Mouse (Mus musculus): ENCODE results near the gene Ttc24. TPM values are rescaled to one million over a fixed set of nuclear protein-coding genes. Genes with fewer than 3 reads are reported as not detected.

Gene Ttc24
- total and polyA plus RNA-seq, 3 experiments, result not detected

DNA sequence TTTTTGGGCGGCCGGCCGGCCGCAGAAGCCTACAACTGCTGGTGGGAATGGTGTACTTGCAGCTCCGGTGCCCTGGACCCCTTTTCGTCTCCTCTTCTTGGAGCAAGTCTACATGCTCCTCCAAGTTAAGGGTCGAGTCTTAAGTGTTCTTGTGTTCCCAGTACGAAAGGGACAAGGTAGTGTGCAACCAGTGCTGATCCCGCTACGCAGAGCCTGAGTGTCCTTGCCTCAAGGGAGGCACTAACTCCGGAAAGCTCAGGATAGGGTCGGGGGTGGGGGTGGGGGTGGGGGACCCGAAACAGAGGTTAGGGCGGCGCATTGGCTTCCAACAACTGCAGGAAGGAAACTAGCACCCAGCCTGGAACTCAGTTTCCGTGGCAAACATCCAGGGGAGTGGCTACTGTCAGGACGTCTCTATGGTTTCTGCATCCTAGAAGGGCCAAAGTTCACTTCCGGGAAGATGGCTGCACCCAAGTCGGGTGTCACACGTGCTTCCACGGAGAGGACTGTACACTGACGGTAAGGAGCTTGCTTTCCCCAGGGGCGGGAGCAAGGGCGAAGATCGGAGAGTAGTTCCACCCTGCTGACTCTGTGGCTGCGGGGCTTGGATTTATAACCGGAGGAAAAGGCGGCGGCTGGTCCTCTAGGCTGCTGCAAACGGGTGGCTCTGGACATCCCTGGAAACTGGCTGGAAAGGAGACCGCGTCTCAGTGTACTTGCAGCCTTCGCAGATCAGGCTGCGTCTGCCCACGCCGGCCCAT is 35.3 kb downstream of the Ttc24 start, which contains the start of gene Gpatch4:
Gene Gpatch4, plus strand, starts transcription at position 448 of the 761 bp plus-strand sequence.
- TF ChIP-seq TCF12 (IDR thresholded peaks at IDR 0.05; ENCODE audit: low read depth, low read length), result peak; percentile 78
- TF ChIP-seq NELFE (IDR thresholded peaks at IDR 0.05; ENCODE audit: low read depth, low read length), result peak; percentile 84
- peak; percentile 100 for TF ChIP-seq MYC (IDR thresholded peaks at IDR 0.05; ENCODE audit: low read depth, low read length)
- no peak for TF ChIP-seq CHD2 (IDR thresholded peaks at IDR 0.05; ENCODE audit: low read length)
- peak; percentile 89 for TF ChIP-seq HCFC1 (IDR thresholded peaks at IDR 0.05; ENCODE audit: low read depth, low read length)
- no peak for TF ChIP-seq UBTF (IDR thresholded peaks at IDR 0.05; ENCODE audit: low read depth, low read length)
- TF ChIP-seq NRF1 (IDR thresholded peaks at IDR 0.05; ENCODE audit: low read depth, low read length), result peak; percentile 60
- peak; percentile 39; the same call in 1 of the 2 replicates for TF ChIP-seq MEF2A (IDR thresholded peaks at IDR 0.05; ENCODE audit: borderline replicate concordance, low read depth, low read length)
- peak; percentile 100 for TF ChIP-seq SIN3A (IDR thresholded peaks at IDR 0.05; ENCODE audit: low read length)
- TF ChIP-seq EP300 (IDR thresholded peaks at IDR 0.05; ENCODE audit: low read length), result no peak
- peak; percentile 100 for TF ChIP-seq MAX (IDR thresholded peaks at IDR 0.05; ENCODE audit: low read length)
- TF ChIP-seq ELF1 (IDR thresholded peaks at IDR 0.05; ENCODE audit: low read depth, low read length), result peak; percentile 95
- peak; percentile 100 for TF ChIP-seq MXI1 (IDR thresholded peaks at IDR 0.05; ENCODE audit: low read depth, low read length)
- peak; percentile 92 for TF ChIP-seq TBP (conservative IDR thresholded peaks at IDR 0.05; ENCODE audit: low read depth, low read length)
- TF ChIP-seq ZKSCAN1 (IDR thresholded peaks at IDR 0.05; ENCODE audit: borderline replicate concordance, low read depth, low read length), result no peak
- no peak for TF ChIP-seq MAFK (IDR thresholded peaks at IDR 0.05; ENCODE audit: insufficient replicate concordance, low read length)
- TF ChIP-seq POLR2AphosphoS2 (IDR thresholded peaks at IDR 0.05; ENCODE audit: low read depth, low read length), result peak; percentile 78
- no peak for TF ChIP-seq IRF4 (IDR thresholded peaks at IDR 0.05; ENCODE audit: low read depth, low read length)
- no peak for TF ChIP-seq SMC3 (IDR thresholded peaks at IDR 0.05; ENCODE audit: low read depth, low read length)
- no peak for TF ChIP-seq USF2 (conservative IDR thresholded peaks at IDR 0.05; ENCODE audit: low read depth, low read length)
- peak; percentile 91 for TF ChIP-seq BHLHE40 (IDR thresholded peaks at IDR 0.05; ENCODE audit: low read depth, low read length)
- no peak; the same call in 1 of the 2 replicates for TF ChIP-seq ZMIZ1 (IDR thresholded peaks at IDR 0.05; ENCODE audit: low read depth, low read length)
- peak; percentile 76; the same call in 1 of the 2 replicates for TF ChIP-seq KAT2A (IDR thresholded peaks at IDR 0.05; ENCODE audit: insufficient replicate concordance, low read length)
- TF ChIP-seq E2F4 (IDR thresholded peaks at IDR 0.05; ENCODE audit: insufficient replicate concordance, low read depth, low read length), result no peak
- 0 out of 2 replicates have a peak, but pooled peaks have one; percentile 18 for TF ChIP-seq ETS1 (conservative IDR thresholded peaks at IDR 0.05; ENCODE audit: low read depth, low read length)
- peak; percentile 95 for TF ChIP-seq POLR2A (IDR thresholded peaks at IDR 0.05; ENCODE audit: low read depth, low read length)
- no peak for TF ChIP-seq ZNF384 (IDR thresholded peaks at IDR 0.05; ENCODE audit: low read depth, low read length)
- no peak for TF ChIP-seq PAX5 (IDR thresholded peaks at IDR 0.05; ENCODE audit: low read length)
- H3K9me3 ChIP-seq (replicated peaks; ENCODE audit: low read length), result no peaks in the 10 kb centered on the region
- H3K4me3 ChIP-seq (replicated peaks in 1 of 3; ENCODE audit: low read depth in 2 of 3, low read length in 2 of 3, poor library complexity in 1 of 3), result peak within 1 kb of the TSS; percentile 94 to 100 (median 99)
- H3K9ac ChIP-seq (ENCODE audit: insufficient read depth, low read depth), result peak within 1 kb of the TSS; percentile 90
- H3K27me3 ChIP-seq (replicated peaks), result peaks cover 27% of the 10 kb centered on the region
- dilution Hi-C loops (cut with MboI; ENCODE audit: extremely low pct_ligation_motif_present, extremely low pct_unique_long_range_greater_than_20kb, low sequenced_read_pairs) (no loop called here), in situ Hi-C loops (cut with MboI; ENCODE audit: low pct_ligation_motif_present, low pct_unique_long_range_greater_than_20kb, low sequenced_read_pairs) (no loop called here)
- peak; percentile 96 for DNase-seq (ENCODE audit: extremely low read depth)
- H3K4me1 ChIP-seq (ENCODE audit: control insufficient read depth in 1 of 2, insufficient read depth in 2 of 2), result peaks cover 7 to 20% of the 10 kb centered on the region in 2 experiments; a peak in 3 of 4 replicates
- peaks cover 44% of the 10 kb centered on the region for H3K79me2 ChIP-seq (replicated peaks; ENCODE audit: control insufficient read depth, extremely low read depth, insufficient read depth, poor library complexity, severe bottlenecking)
- peak within 1 kb of the TSS; percentile 84 for H3K4me2 ChIP-seq (ENCODE audit: insufficient read depth, low read depth, poor library complexity, severe bottlenecking)
- peaks cover 13 to 23% of the 10 kb centered on the region in 2 experiments for H3K36me3 ChIP-seq (replicated peaks in 1 of 2; ENCODE audit: control insufficient read depth in 1 of 2, insufficient read depth in 1 of 2, low read length in 1 of 2)
- H3K27ac ChIP-seq (ENCODE audit: insufficient read depth, low read depth), result peak within 1 kb of the TSS; percentile 22

All from CH12.LX (cell line).